Mouse (Mus musculus) kidney, postnatal 25 days (tissue): ENCODE data around the gene Ccl3.

Source experiments
- DNase-seq, 2 experiments: peaks; one replicate each; pipeline ENCODE4 v3.0.0; 2021; ENCODE audit warnings: mixed read lengths in 2 of 2

Gene Ccl3

GRCm38 (mm10) chr11:83618238-83618637 lies 30.9 kb downstream of the Ccl3 start:
- DNase-seq: no peak

DNA sequence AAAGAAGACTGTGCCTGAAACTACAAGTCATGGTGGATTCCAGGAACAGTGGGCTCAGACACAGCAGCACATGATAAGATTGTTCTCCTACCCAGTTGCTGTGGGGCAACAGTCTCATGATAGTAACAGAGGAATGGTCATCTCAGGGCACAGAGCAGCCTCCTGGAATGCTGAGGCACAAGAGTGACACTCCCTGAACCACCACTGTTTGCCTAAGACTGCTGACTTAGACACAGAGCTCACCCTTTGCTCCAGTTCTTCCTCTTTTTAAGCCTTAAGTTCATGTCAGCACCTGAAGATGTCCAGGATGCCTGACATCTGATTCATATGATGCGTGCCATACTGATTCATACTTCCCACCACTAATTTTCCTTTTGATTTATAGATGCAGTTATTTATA lies 32.6 kb downstream of the Ccl3 start:
- DNase-seq: no peak

DNA sequence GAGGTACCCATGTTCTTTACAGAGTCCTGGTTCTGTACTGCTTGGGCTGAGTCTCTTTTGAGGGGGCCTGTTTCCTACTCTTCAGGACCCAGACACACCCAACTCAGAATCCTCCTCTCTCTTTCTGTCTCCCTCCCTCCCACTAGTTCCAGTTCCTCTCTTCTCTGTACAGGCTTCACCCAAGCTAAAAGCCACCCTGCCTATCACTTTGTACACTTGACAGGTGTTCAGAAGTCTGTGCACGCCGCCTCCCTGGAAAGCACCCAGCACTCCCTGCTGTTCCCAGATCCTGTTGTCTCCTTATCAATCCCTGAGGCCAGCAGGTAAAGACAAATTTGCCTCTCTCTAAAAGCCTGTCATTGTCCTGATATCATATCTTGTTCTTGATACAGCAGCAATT lies 38.3 kb downstream of the Ccl3 start:
- DNase-seq: no peak

- no peak for DNase-seq
Measured at GRCm38 (mm10) chr11:83606396-83606795, 42.8 kb downstream of the Ccl3 start.

DNA sequence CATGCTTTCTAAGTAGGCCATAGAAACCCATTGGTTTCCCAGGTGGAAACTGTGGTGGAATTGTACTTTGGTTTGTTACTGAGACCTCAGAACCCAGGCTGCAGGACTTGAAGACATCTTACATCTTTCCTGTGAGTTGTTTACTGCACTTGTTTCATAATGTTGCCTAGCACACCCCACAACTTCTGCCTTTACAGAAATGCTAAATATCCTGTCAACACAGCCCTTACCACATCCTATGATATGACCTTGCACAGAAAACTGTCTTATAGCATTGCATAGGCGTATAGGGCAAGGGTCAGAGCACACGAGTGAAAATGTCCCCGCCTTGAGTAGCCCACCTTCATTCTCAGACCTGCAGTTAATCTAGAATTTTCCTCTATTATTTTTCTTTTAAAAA lies 43.6 kb downstream of the Ccl3 start:
- DNase-seq: no peak

DNA sequence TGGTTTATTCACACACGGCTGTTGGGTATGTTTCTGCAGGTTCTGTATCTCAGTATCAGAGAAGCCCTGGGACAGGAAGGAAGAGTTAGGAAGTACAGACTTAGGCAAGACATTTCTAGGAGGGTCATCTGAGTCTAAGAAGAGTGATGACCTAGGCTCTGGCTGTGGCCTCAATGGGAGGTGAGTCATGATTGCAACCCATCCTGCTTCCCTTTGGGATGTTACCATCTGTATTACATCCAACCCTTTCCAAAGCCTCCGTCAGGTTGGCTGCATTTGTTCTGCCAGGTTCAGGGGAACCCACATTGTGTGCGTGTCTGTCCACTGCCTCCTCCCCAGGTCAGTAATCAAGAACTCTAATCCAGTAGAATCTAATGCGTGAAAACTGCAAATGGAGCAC lies 44.5 kb downstream of the Ccl3 start:
- DNase-seq: no peak

GRCm38 (mm10) chr11:83603399-83603798 lies 45.8 kb downstream of the Ccl3 start:
- DNase-seq: no peak

GRCm38 (mm10) chr11:83600576-83600975 lies 48.6 kb downstream of the Ccl3 start:
- no peak for DNase-seq

- DNase-seq: no peak
Measured at GRCm38 (mm10) chr11:83598991-83599390, 50.2 kb downstream of the Ccl3 start.

DNA sequence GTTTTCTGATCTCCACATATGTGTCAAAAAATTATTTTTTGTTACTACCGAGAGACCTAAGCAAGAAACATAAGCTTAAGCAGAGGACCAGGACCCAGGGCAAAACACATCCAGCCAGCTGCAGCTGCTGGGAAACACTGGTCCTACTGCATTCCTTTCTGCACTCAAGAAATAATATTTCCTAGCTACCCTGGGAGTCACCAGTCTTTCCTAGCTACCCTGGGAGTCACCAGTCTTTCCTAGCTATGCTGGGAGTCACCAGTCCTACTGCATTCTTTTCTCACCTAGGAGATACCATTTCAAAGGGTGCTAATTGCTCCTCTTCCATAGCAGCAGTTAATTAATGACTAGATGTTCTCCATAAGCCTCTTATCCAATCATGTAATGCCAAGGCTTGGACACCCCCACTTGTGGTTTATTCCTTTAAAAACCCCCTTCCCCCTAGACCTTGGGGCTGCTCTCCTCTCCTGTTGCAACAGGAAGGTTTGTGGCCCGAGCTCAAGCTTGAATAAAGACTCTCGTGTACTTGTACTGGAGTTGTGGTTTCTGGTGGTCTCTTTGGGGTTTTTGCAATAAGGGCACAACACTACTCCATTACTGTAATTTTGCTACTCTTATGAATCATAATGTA lies 50.8 kb downstream of the Ccl3 start:
- DNase-seq: peak in 1 of 2 experiments; percentile 34
